Mouse (Mus musculus): ENCODE data around the gene H2afv. TPM values are rescaled to one million over a fixed set of nuclear protein-coding genes. Genes with fewer than 3 reads are reported as not detected.
A peak's percentile ranks its signal among the peaks of the same experiment; 100 is the strongest.

H2afv gene
- 88.8 and 129 TPM in 2 replicates for total RNA-seq (2017)

DNA sequence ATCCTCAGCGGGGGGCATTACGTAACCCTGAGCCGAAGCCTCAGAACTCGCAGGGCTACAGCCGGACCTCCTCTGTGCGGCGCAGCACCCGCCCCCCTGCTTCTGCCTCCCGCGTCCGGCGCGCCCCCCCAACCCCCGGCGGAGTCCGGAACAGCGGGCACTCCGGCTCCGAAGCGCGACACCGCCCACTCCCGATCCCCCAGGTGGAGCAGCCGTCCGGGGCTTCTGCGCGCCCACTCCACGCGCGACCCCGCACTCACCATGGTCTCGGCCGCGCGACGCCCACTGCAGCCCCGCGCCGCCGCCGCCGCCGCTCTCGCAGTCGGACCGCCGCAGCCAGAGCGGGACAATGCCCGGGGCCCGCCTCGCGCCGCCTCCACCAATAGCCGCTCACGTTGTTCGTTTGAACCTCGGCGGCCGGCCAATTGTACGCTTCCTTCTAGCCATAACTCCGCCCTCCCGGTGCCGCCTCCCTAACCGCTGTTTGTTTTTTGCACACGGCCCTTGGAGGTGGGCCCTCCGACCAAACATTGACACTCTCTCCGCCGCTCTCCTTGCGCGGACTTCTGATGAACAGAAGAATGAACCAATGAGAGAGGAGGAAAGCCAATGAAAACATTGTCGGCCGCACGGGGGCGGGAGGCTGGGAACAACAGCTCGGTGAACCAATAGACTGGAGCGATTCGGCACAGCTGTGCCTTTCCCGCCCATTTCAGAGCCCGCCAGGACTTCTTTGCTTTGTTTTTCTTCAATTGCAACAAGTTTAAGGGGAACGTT lies at the start of gene H2afv:
Gene H2afv, minus strand, starts transcription at position 367 of the 777 bp plus-strand sequence.
- peak; percentile 98 for ATAC-seq (replicated peaks; ENCODE audit: low read depth, poor library complexity, severe bottlenecking)

DNA sequence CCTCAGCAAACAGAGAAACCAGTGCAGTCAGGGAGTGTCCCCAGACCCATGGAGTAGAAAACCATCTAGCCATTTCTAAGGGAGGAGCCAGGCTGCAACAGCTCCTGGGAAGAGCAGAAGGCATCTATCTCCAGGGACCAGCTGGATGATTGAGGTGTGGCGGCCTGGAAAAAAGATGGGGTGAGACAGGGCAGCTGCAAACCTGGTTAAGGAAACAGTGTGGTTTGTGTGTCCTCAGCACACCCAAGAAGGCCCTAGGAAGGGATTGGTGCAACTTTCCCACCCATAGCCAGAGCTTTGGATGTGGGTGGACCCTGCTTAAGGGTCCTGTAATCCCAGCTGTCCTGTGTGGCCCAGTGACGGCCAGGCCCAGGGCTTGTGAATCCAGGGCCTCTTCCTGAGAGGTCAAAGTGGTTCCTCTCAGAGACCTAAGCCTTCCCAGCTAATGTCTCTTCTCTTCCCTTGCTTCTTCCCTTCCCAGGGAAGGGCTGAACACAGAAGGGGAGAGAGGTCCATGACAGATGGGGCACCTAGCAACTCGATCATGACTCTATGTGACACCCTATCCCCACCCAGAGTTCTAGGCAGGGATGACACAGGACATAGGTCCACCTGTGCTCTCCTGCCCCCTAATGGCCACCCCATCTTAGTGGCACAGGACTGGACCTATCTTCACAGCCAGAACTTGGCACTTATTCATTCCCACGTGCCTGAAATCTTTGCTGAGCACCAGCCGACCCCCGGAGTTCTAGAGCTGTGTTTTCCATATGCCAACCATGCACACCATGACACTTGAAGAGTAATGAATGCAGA lies 45.7 kb upstream of the H2afv start:
- peak; percentile 92 for ATAC-seq (replicated peaks; ENCODE audit: low read depth, poor library complexity, severe bottlenecking)

DNA sequence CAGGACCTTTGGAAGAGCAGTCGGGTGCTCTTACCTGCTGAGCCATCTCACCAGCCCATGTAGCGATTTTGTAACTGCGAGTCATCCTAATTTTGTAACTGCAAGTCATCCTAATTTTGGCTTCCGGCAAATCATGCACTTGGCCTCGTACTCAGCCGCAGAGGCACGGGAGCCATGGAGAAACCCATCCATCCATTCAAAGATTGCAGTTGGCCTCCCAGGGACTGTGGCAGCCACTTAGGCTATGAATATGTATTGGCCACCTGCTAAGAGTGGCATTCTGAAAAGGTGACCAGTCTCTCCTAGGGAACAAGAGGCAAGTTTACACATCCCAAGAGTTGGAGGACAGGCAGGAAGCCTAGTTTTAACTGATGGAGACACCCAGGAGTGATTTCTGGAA lies 45.0 kb upstream of the H2afv start:
- ATAC-seq (replicated peaks; ENCODE audit: low read depth, poor library complexity, severe bottlenecking) = no peak

DNA sequence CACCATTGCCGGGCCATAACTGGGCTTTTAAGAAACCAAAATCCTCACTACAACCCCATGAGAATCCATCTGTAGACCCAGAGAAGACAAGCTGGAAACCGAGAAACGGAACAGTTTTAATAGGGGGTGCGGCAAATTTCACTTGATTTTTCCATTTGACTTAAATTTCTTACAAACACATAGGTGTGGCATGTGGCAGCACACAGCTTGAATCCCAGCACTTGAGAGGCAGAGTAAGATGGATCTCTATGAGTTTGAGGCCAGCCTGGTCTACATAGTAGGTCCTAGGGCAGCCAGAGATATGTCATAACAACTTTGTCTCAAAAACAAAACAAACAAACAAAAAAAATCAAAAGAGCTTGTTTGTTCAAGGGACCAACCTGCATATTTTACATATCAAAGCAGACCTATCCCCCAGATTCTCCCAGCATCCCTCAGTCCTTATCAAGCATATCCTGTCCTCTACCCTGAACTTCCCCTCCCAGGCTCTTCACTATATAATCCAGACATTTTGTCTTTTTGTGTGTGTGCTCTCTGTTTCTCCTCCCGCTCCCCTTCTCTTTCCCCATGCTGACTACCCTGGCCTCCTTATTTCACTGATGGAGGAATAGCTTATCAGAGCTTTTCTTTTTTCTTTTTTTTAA lies 43.9 kb upstream of the H2afv start:
- ATAC-seq (replicated peaks; ENCODE audit: low read depth, poor library complexity, severe bottlenecking) = no peak

DNA sequence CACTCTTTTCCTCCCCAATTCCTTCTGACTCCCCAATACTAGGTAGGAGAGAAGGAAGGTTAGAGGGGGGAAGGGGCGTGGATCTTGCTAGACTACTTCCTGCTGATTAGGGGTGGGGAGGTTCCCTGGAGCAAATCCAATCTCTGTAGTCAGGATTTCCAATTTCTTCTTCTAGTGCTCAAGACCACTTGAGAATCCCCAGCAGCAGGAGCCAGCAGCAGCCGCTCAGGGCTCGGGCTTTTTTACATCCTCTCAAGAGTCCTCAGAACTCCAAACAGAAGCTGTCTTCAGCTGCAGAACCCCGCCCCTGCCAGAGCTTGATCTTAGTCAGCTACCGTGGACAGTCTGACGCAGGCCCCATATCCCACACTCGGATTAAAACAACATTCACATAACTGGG lies 43.3 kb upstream of the H2afv start:
- no peak for ATAC-seq (replicated peaks; ENCODE audit: low read depth, poor library complexity, severe bottlenecking)

DNA sequence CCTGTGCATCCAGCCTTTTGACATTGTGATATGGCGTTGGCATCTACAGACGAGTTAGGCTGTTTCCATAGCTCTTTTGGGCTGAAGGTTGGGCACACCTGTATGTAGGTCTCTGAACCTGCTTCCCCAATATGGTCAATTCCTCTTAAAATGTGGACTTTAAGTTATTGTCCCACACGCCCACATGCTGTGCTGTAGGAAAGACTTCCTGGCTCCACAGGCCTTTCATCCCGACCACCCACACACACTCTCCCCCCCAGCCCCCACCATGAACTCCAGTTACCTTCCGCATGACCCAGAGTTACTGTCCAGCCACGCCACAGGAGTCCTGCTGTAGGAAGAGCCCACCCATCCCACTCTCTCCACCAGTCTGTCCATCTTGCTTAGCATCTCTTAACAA lies 42.7 kb upstream of the H2afv start:
- ATAC-seq (replicated peaks; ENCODE audit: low read depth, poor library complexity, severe bottlenecking) = no peak

DNA sequence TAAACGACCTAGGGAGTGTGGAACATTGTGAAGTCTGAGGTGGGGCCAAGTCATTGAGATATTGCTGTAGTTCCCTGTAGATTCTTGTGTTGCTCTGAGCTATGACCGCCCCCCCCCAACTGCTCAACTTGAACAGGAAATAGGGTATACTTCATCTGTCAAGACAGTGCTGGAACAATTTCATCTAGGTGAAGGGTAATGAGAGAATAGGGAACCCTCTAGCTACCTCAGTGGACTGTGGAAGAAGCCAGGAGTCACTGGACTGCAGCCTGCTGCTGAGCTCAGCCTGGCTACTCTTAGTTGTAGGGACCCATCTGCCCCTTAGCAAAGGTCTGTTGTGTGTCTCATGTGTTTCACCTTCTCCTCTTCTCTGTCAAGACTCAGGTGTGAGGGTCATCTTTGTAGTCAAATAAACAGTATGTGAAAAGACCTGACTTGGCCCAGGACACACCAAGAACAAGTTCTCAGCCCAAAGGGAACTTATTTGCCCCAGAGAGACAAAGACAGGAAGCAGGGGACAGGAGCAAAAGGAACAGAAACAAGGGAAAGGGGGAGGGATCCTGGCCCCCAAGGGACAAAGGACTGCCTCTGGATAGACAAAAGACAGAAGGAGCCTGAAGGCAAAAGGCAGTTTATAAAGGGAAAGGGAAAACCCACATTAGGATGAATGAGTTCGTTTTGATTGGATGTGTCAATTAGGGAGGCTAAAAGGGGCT lies 40.2 kb upstream of the H2afv start:
- ATAC-seq (replicated peaks; ENCODE audit: low read depth, poor library complexity, severe bottlenecking) = peak; percentile 39; the same call in 1 of the 2 replicates

DNA sequence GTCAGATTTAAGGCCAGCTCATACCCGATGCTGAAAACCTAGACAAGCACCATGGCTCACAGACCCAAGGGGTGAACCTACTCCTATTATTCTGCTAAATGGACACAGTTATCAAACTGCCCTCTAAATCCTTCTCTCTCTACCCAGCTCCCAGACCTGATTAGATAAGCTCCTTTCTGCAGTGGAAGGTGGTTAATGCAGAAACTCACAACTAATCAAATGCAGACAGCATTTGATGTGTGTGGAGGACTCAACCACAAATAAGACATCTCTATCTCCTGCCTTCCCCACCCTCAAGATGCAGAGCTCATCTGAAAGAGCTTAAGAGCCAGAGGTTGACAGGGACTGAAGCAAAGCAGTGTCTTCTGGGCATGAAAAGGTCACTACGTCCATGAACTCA lies 38.9 kb upstream of the H2afv start:
- peak; percentile 16; the same call in 1 of the 2 replicates for ATAC-seq (replicated peaks; ENCODE audit: low read depth, poor library complexity, severe bottlenecking)

DNA sequence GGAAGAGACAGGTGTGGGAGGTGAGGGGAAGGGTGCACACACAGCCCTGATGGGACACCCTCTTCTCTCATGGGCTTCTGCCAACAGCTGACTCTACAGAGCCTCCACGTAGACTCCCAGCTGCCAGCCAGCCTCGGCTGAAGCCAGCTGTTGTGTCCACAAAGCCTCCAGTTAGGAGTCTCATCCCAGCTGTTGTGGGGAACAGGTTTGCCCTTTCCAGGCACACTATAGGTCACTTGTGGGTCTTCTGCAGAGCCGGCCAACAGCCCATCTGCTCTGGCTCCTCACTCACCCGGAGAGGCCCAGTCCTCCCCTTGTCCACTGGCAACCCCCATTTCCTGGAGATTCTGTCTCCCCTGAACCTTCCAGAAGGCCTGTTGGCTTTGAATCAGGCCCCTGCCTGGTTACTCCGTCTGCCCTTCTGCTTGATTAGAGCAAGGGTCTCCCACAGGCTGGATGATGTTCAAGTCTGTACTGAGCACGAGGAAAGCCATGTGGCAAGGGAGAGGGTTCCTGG lies 37.5 kb upstream of the H2afv start:
- ATAC-seq (replicated peaks; ENCODE audit: low read depth, poor library complexity, severe bottlenecking) = no peak

DNA sequence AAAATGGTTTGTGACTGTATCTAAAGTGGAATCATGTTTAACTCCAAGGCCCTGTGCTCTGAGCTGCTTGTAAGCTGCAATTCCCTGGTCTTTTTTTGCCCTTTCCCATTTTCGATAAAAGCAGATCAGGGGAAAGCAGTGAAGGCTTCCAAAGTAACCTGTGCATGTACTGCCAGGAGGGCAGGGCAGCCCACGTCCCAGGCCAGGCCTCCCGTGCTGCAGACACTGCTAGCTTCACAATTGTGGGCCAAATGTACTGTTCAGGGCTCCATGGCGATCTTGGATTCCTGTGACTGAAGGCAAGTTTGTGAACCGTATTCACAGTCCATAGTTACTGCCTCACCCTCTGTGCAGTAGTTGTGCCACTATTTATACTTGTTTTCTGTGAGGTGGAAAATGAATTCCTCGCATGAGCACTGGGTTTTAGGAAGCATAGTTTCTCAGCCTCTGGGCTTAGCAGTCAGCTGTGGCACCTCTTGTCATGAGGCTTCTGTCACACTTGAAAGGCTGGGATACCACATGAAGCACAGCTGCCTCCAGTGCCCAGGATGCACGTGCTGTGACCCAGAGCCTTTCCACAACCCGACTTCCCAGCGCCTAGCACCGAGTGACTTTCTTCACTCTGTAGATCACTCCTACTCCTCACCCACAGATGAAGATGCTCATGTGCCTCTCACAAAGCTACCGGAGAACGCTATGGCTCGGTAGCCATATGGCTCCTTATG lies 36.6 kb upstream of the H2afv start:
- no peak for ATAC-seq (replicated peaks; ENCODE audit: low read depth, poor library complexity, severe bottlenecking)

DNA sequence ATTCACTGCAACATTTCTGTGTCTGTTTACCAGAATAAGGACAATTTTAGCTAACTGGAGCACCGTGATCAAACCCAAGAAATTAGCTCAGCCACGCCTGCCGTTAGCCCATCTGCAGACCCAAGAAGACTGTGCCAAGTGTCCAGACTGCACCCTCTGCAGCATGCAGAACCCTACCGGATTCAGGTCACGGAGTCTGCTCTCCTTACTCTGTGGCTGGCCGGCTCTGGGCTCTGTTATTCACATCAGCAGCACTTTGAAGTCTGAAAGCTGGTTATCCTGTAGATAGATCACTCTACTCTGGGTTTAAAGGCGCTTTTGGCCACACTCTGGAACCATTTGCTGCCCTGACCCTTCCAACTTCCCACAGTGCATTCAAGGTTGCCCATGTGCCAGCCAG lies 35.9 kb upstream of the H2afv start:
- no peak for ATAC-seq (replicated peaks; ENCODE audit: low read depth, poor library complexity, severe bottlenecking)

DNA sequence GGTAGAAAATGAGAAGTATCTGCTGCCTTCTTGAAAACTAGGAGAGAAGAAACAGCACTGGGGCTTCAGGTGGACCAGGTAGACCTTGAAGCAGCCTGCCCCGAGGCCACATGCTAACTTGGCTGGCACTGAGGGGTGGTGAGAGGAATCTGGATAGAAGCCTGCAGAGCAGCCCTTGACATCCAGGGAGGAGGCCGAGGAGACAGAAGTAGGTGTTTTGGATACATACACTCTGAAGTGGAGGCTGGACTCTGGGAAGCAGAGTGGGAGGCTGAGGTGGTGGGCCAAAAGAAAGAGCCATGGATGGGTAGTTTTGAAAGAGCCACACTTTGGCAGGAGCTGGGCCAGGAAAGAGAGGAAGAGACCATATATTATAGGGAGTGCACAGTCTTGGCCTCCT lies 35.0 kb upstream of the H2afv start:
- ATAC-seq (replicated peaks; ENCODE audit: low read depth, poor library complexity, severe bottlenecking) = no peak

DNA sequence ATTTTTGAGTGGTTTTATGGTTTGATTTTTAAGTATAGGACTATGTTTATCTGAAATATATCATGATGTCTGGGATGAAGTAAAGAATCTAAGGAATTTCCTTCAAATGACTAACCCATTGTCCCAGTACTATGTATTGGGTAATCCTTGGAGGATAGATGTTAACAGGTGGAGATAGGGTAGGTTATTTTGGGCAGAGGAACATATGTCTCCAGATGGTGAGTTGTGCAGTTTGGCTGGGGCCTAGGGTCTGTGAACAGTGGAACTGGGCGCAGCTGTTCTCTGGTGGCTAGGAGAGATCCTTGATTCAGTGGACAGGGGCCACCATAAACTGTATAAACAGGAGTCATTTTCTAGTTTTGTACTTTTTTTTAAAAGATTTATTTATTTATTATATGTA lies 33.1 kb upstream of the H2afv start:
- ATAC-seq (replicated peaks; ENCODE audit: low read depth, poor library complexity, severe bottlenecking) = no peak

DNA sequence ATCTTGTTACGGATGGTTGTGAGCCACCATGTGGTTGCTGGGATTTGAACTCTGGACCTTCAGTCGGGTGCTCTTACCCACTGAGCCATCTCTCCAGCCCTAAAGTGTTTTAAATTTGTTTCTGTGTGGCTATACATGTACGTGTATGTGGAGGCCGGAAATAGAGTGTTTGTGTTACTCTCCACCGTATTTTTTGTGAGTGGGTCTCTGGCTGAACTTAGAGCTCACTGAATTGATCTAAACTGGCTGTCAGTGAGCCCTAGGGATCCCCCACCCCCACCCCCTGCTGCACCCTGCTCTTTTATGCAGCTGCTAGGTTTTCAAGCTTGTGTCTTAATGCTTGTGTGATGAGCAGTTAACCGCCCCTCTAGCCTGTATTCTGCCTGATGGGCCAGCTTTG lies 32.6 kb upstream of the H2afv start:
- no peak for ATAC-seq (replicated peaks; ENCODE audit: low read depth, poor library complexity, severe bottlenecking)

DNA sequence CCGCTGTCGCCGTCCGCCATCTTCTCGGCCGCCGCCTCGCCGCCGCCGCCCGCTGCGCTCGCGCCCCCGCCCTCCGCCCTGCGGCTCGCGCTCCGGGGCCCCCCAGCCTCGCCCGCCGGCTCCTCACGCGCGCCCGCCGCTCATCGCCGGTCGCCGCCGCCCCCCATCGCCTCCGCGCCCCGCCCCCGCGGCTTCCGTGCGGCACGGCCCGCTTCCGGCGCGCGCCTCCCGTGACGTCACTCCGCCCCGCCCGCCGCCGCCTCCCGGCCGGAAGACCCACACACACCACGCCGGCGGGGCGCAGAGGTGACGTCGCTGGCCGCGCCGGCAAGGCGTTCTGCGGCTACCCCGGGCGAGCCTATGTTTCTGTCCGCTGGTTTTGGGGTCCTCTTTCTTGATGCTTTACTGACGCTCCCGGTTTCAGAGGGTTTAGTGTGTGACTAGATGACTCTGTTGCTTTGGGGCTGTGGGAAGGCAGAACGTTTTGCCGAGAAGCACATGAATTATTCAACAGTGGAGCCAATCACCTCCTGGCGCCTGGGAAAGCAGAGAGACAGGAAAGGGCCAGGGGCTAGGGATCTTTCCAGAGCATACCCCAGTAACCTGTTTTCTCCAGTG lies 31.7 kb upstream of the H2afv start, which contains the start of gene Purb:
Gene Purb, minus strand, starts transcription at position 51 of the 618 bp plus-strand sequence.
- peak; percentile 79 for ATAC-seq (replicated peaks; ENCODE audit: low read depth, poor library complexity, severe bottlenecking)

DNA sequence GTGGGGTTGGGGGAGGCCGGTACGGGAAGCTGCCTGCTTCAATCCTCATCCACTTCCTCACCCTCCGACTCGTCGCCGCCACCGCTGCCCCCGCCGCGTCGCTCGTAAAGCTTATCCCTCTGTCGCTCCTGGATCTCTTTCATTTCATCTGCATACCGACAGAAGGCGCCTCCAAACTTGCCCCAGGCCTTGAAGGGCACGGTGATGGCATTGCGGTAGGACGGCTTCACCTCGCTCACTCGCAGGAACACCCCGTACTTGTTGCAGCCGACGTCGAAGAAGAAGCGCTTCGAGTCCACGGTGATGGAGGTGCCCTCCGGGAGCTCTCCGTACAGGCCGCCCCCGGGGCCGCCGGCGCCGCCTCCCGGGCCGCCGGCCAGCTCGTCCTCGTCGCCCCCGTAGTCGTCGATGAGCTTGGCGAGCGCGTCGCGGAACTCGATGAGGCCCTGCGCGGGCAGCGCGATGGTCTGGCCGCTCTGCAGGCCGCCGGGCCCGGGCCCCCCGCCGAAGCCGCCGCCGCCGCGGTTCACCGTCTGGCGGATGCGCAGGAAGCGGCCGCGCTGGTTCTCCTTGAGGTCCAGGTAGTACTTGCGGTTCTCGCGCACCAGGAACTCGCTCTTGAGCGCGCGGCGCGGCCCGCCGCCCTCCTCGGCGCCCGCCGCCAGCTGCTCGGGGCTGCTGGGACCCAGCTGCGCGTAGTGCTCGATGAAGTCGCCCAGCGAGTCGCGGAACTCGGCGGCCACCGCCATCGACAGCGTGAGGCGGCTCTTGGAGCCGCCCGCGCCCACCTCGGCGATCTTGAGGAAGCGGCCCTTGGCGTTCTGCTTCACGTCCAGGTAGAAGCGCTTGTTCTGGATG lies 30.9 kb upstream of the H2afv start:
- peak; percentile 54 for ATAC-seq (replicated peaks; ENCODE audit: low read depth, poor library complexity, severe bottlenecking)

DNA sequence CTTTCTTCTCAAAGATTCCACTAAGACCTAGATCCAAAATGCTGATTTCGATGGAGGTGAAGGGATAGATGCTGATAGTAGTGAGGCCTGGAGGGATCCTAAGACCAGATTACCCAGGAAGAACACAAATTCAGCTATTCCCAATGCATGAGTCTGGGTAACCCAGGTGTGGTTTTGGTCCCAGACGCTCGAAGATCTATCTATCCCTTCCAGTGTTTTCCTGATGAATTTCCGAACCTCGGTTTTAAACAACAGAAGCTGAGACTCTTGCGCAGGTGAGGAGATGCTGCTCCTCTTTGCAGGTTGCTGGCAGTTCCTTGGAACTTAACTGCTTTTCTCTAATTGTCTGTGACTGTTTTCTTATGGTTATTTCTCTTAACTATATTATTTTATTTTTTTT lies 30.1 kb upstream of the H2afv start:
- ATAC-seq (replicated peaks; ENCODE audit: low read depth, poor library complexity, severe bottlenecking) = no peak

DNA sequence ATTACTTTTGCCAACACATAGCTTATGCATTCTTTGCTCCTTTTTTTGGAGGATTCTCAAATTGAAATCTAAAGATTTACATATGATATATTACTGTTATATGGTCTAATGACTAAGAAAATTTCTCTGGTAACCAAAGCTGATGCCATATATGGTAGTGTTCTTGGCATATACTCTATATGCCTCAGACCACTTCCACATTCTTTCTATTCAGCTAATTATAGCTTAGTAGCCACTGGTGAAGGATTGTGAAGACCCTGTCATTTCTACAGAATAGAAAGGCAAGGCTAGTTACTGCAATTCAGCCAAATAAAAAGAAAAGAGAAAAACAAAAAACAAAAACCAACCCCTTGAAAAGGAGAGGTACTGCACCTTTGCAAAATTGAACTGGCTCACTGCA lies 27.8 kb upstream of the H2afv start:
- ATAC-seq (replicated peaks; ENCODE audit: low read depth, poor library complexity, severe bottlenecking) = peak; percentile 39; the same call in 1 of the 2 replicates

Data from common myeloid progenitor, adult 5-6 weeks (primary cell).